Comparison of ENCODE assay signal across 16 mouse cellular contexts in genomic region chr5:110526556-110526955, GRCm38 (mm10). TPM values are rescaled to one million over a fixed set of nuclear protein-coding genes. Genes with fewer than 3 reads are reported as not detected.
"Had no signal": no experiment of that assay in that cellular context is flagged by ENCODE, and none has a peak within 500 bp of the region (broad histone marks: within the 10 kb centered on the region; RNA-seq: fewer than 3 reads in every experiment).

No protein-coding gene starts in this region.

- H3K4me3 ChIP-seq: limb, embryonic 15.5 days; liver, embryonic 12.5 days; midbrain, embryonic 12.5 days; neural tube, embryonic 13.5 days; stomach, embryonic 15.5 days had no signal

- H3K36me3 ChIP-seq: limb, embryonic 15.5 days; liver, embryonic 12.5 days; midbrain, embryonic 12.5 days; neural tube, embryonic 13.5 days; stomach, embryonic 15.5 days had no signal

- H3K27me3 ChIP-seq: limb, embryonic 15.5 days; liver, embryonic 12.5 days; neural tube, embryonic 13.5 days; stomach, embryonic 15.5 days had no signal

- H3K9ac ChIP-seq: limb, embryonic 15.5 days; liver, embryonic 12.5 days; lung, embryonic 14.5 days; midbrain, embryonic 12.5 days; neural tube, embryonic 13.5 days; stomach, embryonic 15.5 days had no signal

- DNase-seq: kidney, adult 9 months; kidney, postnatal 36 days; layer of hippocampus, adult 9-11 months; layer of hippocampus, postnatal 36 days; lung, embryonic 14.5 days; lung, postnatal 10 days; lung, postnatal 4 days; right cerebral cortex, postnatal 14 days; thymus, postnatal 36 days had no signal

- ATAC-seq: liver, embryonic 12.5 days had no signal

- H3K9me3 ChIP-seq: limb, embryonic 15.5 days; liver, embryonic 12.5 days; midbrain, embryonic 12.5 days; neural tube, embryonic 13.5 days; stomach, embryonic 15.5 days had no signal

- H3K27ac ChIP-seq: kidney, postnatal 0 days; limb, embryonic 15.5 days; liver, embryonic 12.5 days; midbrain, embryonic 12.5 days; neural tube, embryonic 13.5 days; stomach, embryonic 15.5 days had no signal

- H3K4me2 ChIP-seq: limb, embryonic 15.5 days; liver, embryonic 12.5 days; lung, embryonic 14.5 days; midbrain, embryonic 12.5 days; neural tube, embryonic 13.5 days; stomach, embryonic 15.5 days had no signal

- H3K4me1 ChIP-seq: limb, embryonic 15.5 days; liver, embryonic 12.5 days; neural tube, embryonic 13.5 days; stomach, embryonic 15.5 days had no signal

RNA-seq across cellular contexts. Expression of gene Galnt9, which starts 17.6 kb away (rescaled TPM):
- polyA plus RNA-seq: limb, embryonic 11.5 days; liver, embryonic 12.5 days; lung, embryonic 14.5 days had no signal
